Mouse (Mus musculus): Measurements from ENCODE around the gene Smurf2.

Smurf2 gene

DNA sequence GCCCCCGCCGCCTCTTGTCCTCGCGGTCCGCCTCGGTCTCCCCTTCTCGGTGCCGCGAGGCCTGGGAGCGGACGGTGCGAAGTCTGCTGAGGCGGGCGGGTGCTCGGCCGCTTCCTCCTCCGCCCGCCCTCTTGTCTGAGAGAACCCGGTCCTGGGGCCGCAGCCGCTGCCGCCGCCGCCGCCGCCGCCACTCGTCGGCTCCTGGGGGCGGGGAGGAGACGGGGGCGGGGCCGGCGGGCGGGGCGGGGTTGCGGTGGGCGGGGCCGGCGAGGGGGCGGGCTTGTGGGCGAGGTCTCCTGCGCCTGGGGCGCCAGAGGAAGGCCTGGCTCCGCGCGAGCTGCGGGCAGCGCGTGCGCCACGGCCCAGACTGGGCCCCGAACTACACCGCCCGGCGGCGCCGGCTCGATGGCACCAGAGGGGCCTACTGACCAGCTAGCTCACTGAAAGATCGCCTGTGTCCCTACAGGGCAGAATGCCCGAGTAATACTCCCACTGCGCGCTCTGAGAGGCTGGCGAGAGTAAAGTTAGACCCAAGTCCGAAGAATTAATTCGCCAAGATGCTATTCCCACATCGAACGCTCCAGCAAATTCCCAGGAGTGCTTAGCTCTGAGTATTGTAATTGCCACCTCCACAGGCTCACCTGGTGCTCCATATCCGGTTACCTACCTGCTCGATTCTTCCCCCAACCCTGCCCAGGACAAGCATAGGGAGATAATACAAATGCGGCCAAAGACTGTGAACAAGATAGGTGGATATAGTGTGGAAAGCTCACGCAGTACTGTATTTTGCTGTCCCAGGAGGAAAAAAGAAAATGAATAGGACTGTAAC is at the start of gene Smurf2:
Smurf2 (minus strand) TSS at position 165 of the 829 bp plus-strand sequence.
- in situ Hi-C loops (cut with MboI): no loop called here

DNA sequence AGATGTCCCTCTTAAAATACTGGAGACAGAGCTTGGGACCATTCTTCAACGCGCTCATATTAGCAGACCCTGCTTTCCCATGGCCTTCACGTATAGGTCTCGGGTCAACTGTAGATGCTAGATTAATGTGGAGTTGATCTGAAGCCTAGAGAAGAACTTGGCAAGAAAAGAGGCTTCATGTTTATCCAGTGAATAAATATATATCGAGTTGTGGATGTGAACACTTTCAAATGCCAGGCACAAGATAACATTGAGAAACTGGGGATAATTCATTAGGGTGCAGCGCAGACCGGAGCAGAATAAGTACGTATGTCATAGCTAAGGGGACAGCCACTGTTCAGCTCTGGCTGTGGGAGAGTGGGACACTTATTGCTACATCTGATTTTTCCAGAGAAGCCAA is 49.3 kb upstream of the Smurf2 start:
- in situ Hi-C loops (cut with MboI): loop anchor here (10.0 kb wide), 1 partner anchor 125 kb away; no protein-coding TSS in a partner anchor

DNA sequence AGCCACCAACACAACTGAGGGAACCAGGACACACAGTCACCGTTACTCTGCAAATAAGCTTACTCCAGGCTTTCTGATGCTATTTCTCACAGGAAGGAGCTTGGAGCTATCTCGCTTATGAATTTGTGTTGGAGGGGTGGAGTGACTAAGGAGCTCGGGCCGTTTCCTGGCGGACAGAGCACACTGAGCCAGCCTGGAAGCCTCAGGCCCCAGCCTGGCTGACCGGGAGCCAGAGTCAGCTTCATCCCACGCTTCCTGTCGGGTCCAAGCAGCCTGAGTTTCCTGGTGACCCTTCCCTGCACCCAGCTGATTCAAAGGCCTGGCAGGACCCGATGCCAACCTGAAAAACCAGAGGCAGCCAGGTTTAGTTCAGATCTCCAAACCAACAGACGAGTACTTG is 47.1 kb upstream of the Smurf2 start:
- in situ Hi-C loops (cut with MboI): no loop called here

DNA sequence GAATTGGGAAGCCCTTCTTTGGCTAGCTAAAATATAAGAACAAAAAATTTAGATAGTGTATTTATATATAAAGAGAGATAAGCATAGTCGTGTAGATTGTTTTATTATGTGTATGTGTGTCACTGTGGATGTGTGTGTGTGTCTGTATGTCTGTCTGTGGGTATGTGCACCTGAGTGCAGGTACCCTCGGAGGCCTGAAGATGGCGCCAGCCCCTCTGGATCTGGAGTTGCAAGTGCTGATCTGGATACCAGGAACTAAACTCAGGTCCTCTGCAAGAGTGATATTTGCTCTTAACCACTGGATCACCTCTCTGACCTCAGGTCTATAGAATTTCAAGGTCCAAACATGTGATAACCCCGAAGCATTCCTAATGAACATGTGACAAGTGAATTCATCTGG is 45.4 kb upstream of the Smurf2 start:
- in situ Hi-C loops (cut with MboI): no loop called here

DNA sequence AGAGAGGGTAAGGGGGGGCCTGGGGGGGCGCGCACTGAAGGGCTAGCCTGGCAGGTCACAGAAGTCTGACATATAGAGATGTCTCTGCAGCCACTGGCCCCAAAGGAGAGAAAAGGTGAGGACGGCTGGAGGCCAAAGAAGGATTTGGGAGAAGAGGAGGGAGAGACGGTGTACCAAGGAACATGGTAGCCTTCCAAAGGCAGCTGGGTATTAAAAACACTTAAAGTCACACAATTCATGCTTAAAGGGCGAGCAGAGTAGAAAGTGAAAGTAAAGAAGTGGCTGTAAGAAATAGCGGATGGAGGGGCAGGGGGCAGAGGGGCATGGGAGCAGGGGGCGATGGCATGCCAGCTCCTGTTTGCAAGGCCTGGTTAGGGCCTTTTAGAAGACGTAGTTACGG is 41.8 kb upstream of the Smurf2 start:
- in situ Hi-C loops (cut with MboI): no loop called here

DNA sequence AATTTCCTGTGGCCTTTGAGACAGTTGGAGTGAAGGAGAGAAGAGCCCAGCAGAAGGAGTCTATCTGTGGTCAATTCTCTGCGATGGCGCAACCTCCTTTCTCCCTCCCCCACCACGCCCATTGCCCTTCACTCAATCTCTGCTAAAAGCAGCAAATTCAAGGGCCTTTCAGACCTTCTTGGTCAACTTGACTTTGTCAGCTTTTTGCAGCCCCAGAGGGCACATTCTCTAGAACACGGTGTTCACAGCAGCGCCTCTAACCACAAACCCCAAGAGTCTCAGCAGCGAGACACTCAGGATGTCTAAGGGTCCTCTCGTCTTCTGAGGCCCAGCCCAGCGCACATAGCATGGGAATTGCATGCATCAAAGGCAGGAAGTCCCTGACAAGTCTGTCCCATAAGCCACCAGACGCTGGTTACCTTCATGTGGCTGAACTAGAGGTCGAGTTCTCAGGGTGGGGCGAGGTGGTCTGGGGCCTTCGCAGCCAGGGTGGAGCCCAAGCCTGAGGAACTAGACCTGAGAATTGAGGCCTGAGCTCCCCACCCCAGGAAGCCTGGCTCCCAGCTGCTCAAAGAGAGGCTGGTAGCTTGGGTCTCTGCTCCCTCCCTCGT is 41.1 kb upstream of the Smurf2 start:
- in situ Hi-C loops (cut with MboI): no loop called here

DNA sequence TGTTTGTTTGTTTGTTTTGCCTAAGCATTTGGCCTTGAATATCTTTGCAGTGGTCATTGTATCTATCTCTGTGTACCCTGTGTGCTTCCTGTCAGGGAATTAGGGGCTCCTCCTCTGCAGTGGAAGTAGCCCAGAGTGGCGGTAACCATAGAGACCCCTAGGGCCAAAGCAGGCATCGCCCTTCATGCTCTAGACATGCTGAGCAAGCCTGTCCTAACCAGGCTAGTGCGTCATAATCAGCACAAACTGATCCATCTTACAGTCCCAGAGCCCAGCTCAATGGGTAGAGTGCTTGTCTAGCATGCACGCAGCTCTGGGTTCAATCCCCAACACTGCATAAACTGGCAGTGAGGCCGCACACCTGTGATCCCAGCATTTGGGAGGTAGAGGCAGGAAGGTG is 38.6 kb upstream of the Smurf2 start:
- in situ Hi-C loops (cut with MboI): no loop called here

DNA sequence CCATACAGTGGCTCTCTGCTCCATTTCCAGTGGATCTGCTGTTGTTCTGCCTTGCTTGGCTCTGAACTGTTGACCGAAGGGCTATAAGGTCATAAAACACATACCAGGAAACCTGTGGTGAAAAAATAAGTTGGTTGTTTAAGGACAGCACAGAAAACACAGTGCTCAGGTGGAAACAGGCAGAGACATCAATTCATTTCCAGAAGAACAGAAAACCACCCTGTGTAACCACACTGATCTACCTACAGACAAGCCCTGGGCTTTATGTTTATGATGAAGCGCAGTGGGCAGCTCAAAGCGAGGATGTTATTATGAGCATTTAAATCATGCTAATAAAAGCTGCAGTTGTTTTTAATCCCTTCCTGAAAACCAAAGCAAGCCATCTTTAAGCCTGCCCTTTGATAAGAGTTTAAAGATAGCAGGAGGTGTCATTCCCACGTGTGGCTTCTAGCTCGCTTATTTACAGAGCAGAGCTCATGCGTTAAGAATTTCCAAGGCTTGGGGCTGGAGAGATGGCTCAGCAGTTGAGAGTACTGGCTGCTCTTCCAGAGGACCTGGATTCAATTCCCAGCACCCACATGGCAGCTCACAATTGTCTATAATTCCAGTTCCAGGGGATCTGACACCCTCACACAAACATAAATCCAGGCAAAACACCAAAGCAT is 38.0 kb upstream of the Smurf2 start:
- in situ Hi-C loops (cut with MboI): no loop called here

DNA sequence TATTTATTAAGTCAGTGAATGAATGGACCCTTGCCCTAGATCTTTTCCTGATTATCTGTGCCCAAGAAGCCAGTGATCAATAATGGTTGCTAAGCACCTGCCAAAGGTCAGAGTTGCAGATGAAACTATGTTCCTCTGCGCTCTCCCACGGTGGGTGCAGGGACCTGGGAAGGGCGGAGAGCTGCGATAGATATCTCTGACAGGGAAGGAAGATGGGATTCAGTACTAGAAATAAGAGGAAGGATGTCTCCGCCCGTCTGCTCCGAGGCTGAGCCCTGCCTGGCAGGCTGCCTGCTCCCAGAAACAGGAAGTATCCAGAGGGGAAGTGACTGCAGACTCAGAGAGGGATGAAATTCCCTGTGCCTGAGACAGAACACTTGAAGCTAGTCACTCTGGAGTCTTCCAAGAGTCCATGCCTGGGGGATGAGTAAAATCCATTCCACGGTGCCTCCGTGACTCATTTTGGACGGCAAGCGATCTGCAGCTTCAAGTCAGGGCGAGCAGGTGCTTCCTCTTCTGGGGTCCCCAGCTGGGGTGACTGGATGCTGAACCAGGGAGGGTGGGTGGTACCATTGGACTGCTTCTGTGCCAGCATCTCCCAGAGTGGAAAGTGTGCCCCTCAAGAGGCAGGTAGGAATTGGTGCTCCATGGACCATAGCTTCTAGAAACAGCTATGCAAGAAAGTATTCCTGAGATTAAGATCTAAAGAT is 36.9 kb upstream of the Smurf2 start:
- in situ Hi-C loops (cut with MboI): no loop called here

DNA sequence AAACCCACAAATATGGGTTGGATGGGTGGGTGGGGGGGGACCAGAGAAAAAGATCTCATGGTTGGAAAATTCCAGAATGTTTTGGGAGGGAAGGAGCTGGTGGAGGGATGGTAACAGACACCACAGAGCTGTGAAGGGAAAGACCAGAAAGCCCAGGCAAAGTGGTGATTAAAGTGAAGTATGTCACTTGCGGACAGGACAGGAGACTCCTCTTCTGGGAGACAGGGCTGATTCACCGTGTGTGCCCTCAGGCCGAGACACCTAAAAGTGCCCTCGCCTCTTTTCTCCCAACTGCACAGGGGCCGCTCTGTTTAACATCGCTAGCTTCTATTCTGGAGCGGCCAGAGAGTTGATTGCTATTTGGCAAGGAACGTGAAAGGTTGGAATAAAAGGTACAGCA is 34.1 kb upstream of the Smurf2 start:
- in situ Hi-C loops (cut with MboI): no loop called here

DNA sequence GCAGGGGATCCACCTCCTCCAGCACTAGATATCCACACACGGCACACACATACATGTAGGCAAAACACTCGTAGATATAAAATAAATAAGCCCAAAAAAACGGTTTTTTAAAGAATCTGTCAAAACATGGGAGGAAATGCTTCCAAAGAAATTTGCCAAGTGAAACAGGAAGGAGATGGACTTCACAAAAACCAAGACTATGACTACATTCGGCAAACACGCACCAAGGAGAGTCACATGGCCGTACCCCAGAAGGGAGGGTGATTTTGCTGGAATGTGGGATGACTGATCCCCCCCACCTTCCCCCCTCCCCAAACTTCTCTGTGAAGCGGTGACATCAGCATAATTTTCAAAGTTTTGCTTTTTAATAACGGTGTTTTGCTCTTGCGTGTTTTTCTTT is 33.6 kb upstream of the Smurf2 start:
- in situ Hi-C loops (cut with MboI): no loop called here

DNA sequence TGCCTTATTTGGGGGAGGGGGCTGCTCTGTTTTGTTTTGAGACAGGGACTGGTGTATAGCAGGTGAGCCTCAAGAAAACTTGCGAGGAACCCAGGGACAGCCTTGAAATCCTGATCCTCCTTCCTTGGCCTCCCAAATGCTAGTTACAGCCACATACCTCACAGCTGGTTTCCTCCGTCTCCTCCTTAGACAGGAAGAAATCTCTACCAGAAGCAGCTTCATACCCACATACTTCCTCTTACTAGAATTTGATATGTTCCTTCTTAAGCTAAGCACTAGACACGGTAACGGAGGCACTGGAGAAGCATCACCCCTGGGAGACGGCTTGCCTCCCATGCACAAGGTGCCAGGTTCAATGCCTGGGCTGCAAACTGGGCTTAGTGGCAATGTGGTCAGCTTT is 16.8 kb upstream of the Smurf2 start:
- in situ Hi-C loops (cut with MboI): no loop called here

DNA sequence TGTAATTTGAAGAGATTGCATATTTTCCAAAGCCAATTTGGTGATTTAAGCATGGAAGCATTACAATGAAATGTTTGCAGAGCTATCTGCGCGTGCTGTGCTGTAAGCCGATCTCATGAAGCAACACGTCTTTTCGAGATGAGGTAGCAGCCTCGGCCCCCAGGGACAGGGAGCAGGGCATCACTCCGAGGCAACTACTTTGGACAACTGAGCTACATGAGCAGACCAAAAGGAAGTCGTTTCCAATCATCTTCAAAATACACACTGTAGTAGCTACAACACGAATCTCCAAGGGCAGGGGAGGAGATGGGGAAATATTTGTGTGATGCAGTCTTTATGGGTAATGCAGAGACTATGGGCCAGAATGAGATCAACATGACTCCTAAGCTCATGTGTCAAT is 9.9 kb upstream of the Smurf2 start:
- in situ Hi-C loops (cut with MboI): no loop called here

DNA sequence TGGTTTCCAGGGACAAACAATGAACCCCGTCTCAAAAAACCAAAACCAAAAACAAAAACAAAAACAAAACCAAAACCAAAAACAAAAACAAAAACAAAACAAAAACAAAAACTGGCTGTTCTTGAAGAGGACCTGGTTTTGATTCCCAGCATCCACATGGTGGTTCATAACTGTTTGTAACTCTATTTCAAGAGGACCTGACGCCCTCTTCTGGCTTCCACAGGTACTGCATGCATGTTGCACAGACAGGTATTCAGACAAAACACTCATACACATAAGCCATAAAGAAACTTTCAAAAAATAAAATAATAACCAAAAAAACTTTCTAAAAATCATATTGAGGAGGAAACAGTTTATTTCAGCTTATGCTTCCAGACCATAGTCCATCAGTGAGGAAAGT is 8.4 kb upstream of the Smurf2 start:
- in situ Hi-C loops (cut with MboI): no loop called here

DNA sequence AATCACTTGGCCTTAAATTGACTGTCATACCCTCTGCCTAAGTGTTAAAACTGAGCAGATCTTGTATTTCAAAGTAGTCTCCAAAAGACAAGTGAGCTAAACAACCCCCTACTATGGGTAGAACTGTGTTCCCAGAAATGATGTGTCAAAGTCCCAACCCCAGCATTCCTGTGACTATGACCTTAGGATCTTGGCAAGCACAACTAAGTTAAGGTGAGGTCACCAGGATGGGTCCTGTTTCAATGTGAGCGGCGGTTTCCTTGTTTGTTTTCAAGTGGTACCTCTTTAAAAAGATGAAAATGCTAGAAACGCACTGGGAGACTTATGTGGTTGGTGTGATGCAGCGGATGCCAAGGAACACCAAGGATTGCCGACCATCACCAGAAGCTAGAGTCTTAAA is 7.4 kb upstream of the Smurf2 start:
- in situ Hi-C loops (cut with MboI): no loop called here

DNA sequence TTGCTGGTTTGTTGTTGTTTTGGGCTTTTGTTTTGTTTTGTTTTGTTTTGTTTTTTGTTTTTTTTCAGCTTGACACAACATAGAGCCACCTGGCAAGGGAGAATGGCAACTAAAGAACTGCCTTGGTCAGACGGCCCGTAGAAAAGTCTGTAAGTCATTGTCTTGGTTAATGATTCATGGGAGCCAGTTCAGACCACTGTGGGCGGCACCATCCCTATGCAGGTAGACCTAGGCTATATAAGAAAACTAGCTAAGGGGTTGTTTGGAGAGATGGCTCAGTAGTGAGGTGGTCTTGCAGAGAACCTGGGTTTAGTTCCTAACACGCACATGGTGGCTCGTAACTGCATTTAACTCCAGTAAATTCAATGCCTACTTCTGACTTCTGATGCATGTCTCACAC is 6.7 kb upstream of the Smurf2 start:
- in situ Hi-C loops (cut with MboI): no loop called here

DNA sequence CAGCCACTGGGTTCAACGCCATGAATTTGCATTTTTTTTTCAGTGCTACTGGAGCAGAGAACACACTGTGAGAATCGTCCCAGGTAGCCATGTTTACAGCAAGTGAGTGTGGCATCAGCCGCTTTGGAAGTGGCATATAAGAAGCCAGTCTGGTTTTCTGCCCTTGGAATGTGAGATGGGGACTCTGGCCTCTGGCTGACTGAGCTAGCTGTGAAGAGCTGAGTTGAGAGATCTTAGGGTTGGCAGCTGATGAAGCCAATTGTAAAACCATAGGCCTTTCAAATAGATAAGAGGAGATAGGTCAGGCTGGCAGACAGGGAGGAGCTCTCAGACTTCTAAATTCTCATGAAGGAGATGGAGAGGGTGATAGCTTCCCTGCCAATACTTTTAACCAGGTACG is 6.2 kb upstream of the Smurf2 start:
- in situ Hi-C loops (cut with MboI): no loop called here

DNA sequence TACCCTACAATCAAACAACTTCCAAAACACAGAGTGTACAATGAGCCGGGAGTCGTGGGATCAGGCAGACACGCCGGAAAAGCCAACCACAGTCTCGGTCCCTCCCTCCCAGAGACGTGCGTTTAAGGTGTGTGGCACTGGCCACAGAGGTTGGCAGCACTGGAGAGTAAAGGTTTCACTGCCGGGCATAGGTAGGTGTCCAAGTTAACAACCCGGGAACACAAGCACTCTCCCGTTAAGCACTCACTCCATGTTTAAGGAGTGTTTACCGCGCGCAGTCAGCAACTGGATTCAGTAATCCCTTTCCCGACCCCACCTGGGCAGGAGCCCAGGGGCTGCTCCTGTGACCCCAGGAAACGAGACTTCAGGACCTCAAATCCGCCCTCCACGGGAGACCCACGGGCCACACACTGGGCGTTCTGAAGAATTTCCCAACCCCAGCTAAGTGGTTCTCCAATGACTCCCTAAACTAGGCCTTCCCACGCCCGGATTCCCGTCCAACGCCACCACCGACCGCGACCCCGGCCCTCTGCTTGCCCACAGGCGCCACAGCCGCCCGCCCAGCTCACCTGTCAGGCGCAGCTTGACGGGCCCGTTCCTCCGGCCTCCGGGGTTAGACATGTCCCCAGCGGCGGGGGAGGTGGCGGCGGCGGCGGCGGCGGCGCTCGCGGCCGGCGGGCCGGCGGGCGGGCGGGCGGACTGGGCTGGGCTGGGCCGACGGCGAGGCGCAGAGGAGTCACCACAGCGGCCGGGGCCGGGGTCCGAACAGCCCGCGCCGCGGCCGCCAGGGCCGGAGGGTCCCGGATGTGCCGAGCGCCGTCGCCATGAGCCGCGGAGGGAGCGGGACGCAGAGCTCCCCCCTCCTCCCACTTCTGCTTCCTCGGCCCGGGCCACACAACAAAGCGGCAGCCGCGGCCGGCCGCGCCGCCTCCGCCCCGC is 634 bp downstream of the Smurf2 start:
- in situ Hi-C loops (cut with MboI): no loop called here

DNA sequence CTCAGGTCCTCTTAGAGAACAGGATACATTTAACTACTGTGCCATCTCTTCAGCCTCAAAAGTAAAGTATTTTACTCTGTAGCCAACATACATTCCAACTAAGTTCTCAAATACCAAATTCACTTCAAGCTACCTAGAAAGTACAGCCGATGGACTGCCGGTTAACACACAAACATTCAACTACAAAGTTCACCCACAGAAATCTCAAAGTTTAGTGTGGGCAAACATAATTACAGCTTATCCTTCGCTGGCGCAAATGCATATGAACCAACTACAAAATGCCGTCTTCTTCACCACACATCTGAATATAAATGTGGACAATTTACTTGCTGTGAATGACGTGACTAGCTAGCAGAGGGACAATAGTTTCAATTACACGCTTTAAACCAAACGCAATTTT is 1.6 kb downstream of the Smurf2 start:
- in situ Hi-C loops (cut with MboI): no loop called here

DNA sequence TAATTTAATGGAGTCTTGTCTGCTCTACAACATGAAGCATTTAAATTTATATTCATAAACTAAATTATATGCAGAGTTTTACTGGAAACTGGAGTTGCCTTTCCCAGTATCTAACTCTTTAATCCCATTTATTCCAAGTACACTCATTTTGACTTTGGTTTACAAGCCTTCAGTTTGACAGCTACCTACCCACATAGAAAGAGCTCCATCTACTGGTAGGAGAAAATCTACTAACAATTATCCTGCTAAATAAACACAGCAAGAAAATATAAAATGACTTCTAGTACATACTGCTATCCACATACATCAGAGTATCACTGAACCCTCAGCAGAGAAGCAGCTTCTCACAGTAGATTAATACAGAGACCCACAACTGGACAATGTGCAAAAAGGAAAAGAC is 9.3 kb downstream of the Smurf2 start:
- in situ Hi-C loops (cut with MboI): no loop called here

DNA sequence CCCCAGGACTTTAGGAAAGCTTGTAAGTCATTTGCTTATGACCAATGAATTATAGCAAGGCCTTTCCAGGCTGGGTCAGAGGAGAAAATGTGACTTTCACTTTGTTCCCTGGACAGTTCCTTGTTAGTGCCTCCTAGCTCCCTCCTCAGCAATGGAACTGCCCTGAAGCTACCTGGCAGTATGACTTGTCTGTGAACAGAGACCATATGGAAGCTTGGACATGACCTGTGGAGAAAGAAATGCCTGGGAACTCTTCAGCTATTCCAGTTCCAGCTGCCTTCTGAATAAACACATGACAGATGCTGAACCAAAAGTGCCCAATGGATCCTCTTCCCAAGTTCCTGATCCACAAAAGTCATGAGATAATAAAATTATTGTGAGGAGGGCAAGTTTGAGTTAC is 12.5 kb downstream of the Smurf2 start:
- in situ Hi-C loops (cut with MboI): no loop called here

Measured in mature B cell (primary cell).